Mouse (Mus musculus) forebrain, embryonic 10.5 days (tissue): ENCODE results near the gene Dut. TPM values are rescaled to one million over a fixed set of nuclear protein-coding genes. Genes with fewer than 3 reads are reported as not detected.

Experiments used
- DNase-seq: peaks from one replicate; pipeline ENCODE4 v3.0.0-alpha.2; 2017; ENCODE audit warnings: low spot score; ENCODE audit errors: extremely low spot score
- H3K27ac ChIP-seq: fragments of 300-500 bp; sonication (generic); 2 replicates; pipeline ENCODE4 v1.5.1; 2016; ENCODE audit warnings: mild to moderate bottlenecking
- H3K27me3 ChIP-seq: fragments of 300-500 bp; sonication (generic); 2 replicates; pipeline ENCODE4 v1.6.1; 2016; ENCODE audit warnings: mild to moderate bottlenecking; ENCODE audit not compliant: poor library complexity, severe bottlenecking
- H3K36me3 ChIP-seq: fragments of 300-500 bp; sonication (generic); replicated peaks from 2 replicates; pipeline ENCODE4 v1.6.1; 2016; ENCODE audit warnings: mild to moderate bottlenecking, moderate library complexity
- H3K4me1 ChIP-seq: fragments of 300-500 bp; sonication (generic); 2 replicates; pipeline ENCODE4 v1.6.1; 2016
- H3K4me3 ChIP-seq: fragments of 300-500 bp; sonication (generic); 2 replicates; pipeline ENCODE4 v1.5.1; 2016; ENCODE audit warnings: mild to moderate bottlenecking, moderate library complexity
- H3K9me3 ChIP-seq: fragments of 300-500 bp; sonication (generic); 2 replicates; pipeline ENCODE4 v1.6.1; 2016; ENCODE audit warnings: mild to moderate bottlenecking, moderate library complexity
- WGBS: fragments of 180-500 bp; shearing (Covaris S2); methylation state at CpG from one replicate; pipeline ENCODE4 v1.1.7; 2016; 5-methylcytosine and 5-hydroxymethylcytosine counted together
- polyA plus RNA-seq: library from polyadenylated mRNA; unstranded; fragments of >200 nt; fragmentation: Nextera tagmentation; extraction: Ambion mirVana; gene quantifications from 2 replicates; pipeline ENCODE4 v1.2.1, GENCODE M21; 2016

Dut gene
- polyA plus RNA-seq, result 322 and 337 TPM in 2 replicates

DNA sequence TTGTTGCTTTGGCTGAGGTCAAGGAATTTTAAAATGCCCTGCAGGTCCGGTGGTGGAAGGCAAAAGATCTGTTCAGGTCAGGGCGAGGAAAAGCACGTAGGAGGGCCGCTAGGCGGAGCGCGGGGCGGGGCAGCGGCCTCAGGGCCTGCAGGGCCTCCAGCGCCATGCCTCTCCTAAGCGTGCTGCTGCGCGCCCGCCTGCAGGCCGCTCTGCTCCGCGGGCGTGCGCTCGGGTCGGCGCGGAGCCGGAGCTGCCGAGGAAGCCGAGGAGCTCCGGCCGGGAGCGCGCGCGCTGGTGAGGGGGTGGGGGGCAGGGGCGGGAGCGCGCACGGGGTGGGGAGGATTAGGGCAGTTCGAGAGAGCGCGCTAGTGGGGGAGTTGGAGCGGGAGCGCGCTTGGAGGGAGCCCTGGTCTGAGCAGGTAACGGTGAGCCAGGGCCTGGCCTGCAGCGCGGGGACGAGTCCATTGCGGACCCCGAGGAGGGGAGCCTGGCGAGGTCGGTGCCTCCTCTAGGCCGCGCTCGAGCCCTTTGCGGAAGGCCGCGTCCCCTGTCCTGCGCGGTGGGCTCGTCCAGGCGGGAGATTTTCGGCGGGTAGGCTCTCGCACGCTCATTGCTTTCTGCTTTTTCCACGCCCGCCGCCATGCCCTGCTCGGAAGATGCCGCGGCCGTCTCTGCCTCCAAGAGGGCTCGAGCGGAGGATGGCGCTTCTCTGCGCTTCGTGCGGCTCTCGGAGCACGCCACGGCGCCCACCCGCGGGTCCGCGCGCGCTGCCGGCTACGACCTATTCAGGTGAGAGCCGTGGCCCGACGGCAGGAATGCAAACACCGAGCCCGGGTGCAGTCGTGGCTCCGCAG, at the start of gene Dut:
Gene Dut (plus strand): TSS at position 83 of the 854 bp plus-strand sequence.
- peaks cover 37% of the 10 kb centered on the region for H3K36me3 ChIP-seq
- H3K27me3 ChIP-seq, result no peaks in the 10 kb centered on the region
- H3K9me3 ChIP-seq, result peaks cover 2% of the 10 kb centered on the region; the same call in 1 of the 2 replicates
- peak; percentile 95 for DNase-seq
- under 1% methylated on average over 95 of the region's 96 CpGs for WGBS
- peak within 1 kb of the TSS; percentile 99 for H3K27ac ChIP-seq
- H3K4me3 ChIP-seq, result peak within 1 kb of the TSS; percentile 85
- peaks cover 31% of the 10 kb centered on the region for H3K4me1 ChIP-seq

DNA sequence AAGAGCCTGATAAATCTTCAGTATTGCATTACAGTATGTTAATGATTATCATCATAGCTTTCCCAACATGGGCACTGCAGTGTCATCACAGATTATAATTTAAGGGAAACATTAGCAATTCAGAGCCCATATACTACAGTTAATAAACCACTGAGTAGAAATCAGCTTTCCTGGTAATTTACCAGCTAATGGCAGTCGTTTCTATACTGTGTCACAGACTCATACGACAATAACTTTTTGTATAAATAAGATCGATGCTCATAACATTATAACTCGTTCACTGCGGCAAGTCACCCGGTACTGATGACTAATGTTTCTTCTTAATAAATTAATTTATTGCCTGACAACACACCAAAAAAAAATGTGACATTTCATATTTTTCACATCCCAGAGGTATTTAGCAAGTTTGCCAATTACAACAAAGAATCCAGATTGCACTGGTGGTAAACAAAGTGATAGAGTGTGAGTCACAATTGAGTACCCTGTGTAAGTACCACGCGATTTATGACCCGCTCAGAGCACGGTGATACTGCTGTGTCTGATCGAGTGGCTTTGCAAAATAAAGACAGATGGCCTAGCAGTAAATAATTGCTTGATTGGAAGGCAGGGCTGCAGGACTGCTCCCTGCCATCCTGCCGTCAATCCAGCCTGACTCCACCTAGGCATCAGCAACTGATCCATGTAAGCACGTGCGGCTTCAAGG, 37.9 kb upstream of the Dut start:
- no peak overlapping the region for H3K27ac ChIP-seq
- H3K36me3 ChIP-seq, result no peaks in the 10 kb centered on the region
- H3K4me3 ChIP-seq, result no peak overlapping the region
- WGBS, result 81% methylated on average over 14 of the region's 14 CpGs
- H3K27me3 ChIP-seq, result no peaks in the 10 kb centered on the region
- peaks cover 9% of the 10 kb centered on the region for H3K4me1 ChIP-seq
- H3K9me3 ChIP-seq, result no peaks in the 10 kb centered on the region
- DNase-seq, result no peak

DNA sequence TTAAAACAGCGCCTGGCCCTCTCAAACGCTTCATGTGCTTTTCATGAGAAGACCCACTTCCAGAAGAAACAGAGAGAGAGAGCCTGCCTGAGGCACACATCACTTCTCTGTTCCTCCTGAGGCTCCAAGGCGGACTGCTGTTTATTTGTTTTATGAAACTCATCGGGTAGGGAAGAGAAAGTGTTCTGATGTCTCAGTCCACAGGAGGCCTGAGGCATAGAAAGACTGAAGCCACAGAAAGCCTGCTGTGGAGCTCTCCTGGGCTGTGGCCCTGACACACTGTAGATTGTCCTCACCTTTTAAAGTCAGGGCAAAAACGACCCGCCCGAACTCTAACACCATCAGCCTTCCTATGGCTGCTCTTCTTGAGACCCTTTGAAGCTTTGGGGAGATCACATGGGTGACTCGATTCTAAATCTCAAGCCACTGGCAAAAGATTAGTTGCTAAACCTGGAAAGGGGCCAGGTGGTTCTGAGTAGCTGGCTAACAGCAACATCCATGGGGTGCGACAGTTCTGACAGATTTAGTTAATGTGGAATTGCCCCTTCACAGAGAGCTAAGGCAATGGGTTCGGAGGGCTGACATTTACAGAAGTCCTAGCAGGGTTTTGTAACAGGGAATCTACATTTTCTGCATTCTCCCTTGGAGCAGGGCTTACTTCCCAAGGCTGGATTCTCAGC, 35.0 kb upstream of the Dut start:
- Histone ChIP-seq H3K4me1 (peaks cover 9% of the 10 kb centered on the region), H3K27me3 (no peaks in the 10 kb centered on the region), H3K27ac (no peak overlapping the region), H3K36me3 (no peaks in the 10 kb centered on the region), H3K9me3 (no peaks in the 10 kb centered on the region), H3K4me3 (no peak overlapping the region)
- 74% methylated on average over 10 of the region's 10 CpGs for WGBS
- no peak for DNase-seq

DNA sequence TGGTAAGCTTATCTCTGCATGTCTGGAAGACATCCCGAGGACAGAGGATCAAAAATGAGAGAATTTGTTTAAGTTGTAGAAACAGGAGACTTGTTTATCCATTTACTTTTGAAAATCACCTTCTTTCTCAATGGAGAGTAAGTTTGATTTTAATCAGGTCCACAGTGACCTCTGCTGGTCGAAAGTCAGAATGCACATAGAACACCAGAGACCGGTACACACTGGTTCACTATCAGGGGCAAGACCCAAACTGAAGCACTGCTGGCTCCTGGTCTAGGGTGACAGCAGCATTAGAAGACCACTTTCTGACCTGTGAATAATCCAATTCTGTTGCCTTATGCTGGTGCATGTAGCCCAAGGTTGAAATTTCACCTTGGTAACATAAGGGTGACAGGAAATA, 32.4 kb upstream of the Dut start:
- H3K9me3 ChIP-seq, result no peaks in the 10 kb centered on the region
- WGBS, result 9% methylated on average over 3 of the region's 3 CpGs

DNA sequence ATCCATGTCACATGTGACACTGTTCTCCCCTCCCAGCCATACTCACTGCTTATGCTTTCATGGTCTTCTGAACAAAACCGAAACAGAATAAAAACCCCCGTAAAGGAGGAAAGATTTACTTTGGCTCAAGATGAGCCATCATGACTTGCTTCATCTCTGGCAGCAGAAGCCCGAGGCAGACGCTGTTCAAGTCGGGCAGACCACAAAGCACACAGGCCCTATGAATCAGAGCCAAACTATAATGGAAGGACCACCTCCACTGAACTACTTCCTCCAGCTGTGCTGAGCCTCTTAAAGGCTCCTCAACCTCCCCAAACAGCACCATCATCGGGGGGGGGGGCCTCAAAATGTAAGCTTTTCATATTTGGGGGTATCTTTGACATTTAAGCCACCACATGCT, 29.7 kb upstream of the Dut start:
- no peak overlapping the region for H3K27ac ChIP-seq
- 84% methylated on average over 6 of the region's 6 CpGs for WGBS
- H3K4me3 ChIP-seq, result no peak overlapping the region
- H3K36me3 ChIP-seq, result no peaks in the 10 kb centered on the region
- DNase-seq, result no peak
- H3K27me3 ChIP-seq, result no peaks in the 10 kb centered on the region
- H3K9me3 ChIP-seq, result no peaks in the 10 kb centered on the region
- no peaks in the 10 kb centered on the region for H3K4me1 ChIP-seq

More for the DNA sequence above, 32.4 kb upstream of the Dut start:
- DNase-seq, result peak; percentile 74
- Histone ChIP-seq H3K36me3 (no peaks in the 10 kb centered on the region), H3K27ac (no peak overlapping the region), H3K4me1 (peaks cover 9% of the 10 kb centered on the region), H3K27me3 (no peaks in the 10 kb centered on the region), H3K4me3 (no peak overlapping the region)

DNA sequence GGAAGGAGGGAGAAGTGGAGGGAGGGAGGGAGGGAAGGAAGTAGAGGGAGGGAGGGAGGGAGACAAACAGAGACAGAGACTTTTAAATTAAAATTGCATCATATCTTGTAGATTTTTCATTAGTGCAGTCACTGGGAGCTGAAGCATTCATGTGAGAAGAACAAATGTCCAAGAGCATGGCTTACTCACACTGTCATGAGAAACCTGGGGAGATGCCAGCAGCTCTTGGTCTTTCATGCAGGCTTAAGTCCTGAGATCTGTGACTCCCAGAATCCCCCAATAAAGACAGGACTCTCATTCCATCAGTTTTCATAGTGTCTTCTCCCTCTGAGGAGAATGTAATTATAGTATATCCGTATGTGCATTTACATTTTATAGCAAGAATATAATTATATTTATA, 28.4 kb upstream of the Dut start:
- no peak for DNase-seq
- no peaks in the 10 kb centered on the region for H3K4me1 ChIP-seq
- no peaks in the 10 kb centered on the region for H3K27me3 ChIP-seq
- H3K9me3 ChIP-seq, result no peaks in the 10 kb centered on the region
- no peak overlapping the region for H3K27ac ChIP-seq
- no peak overlapping the region for H3K4me3 ChIP-seq
- H3K36me3 ChIP-seq, result no peaks in the 10 kb centered on the region
- 90% methylated on average over 1 of the region's 1 CpGs for WGBS

DNA sequence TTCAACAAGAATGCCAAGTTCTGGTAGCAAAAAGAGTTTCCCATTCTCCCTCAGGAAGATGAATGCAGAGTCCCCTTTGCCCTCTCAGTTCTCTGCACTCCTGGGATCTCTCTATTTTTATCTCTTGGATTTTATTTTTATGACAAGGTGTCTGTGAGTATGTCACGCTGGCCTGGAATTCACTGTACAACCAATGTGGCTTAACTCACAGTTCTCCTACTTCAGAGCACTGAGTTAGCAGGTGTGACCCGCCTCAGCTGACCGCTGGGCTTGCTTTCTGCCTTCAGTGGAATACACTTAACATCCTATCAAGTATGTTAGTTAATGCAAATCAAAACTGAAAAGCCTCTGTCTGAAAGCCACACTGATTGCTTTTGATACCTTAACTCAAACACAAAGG, 27.7 kb upstream of the Dut start:
- 81% methylated on average over 3 of the region's 3 CpGs for WGBS
- DNase-seq, result no peak
- H3K4me1 ChIP-seq, result no peaks in the 10 kb centered on the region
- H3K9me3 ChIP-seq, result no peaks in the 10 kb centered on the region
- no peak overlapping the region for H3K27ac ChIP-seq
- H3K36me3 ChIP-seq, result no peaks in the 10 kb centered on the region
- H3K27me3 ChIP-seq, result no peaks in the 10 kb centered on the region
- H3K4me3 ChIP-seq, result no peak overlapping the region

DNA sequence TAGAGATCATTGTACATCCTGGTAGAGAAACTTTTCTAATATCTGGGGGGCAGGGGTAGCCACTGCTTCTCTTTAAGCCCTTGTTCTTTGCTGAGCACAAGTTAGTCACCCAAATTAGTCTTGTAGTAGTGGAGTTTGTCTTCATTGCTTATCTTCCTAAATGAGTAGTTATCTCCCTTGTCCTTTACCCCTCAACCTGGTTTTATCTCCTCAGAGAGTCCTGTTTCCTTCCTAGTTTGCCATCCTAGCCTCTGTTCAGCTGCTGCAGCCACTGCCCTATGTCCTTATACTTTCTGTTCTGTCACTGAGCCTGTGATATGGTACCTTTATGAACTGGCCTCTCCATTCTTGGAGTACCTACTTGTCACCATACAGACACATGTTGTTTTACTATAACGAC, 25.3 kb upstream of the Dut start:
- H3K27ac ChIP-seq, result no peak overlapping the region
- no peak overlapping the region for H3K4me3 ChIP-seq
- WGBS, result 87% methylated on average over 1 of the region's 1 CpGs
- no peaks in the 10 kb centered on the region for H3K27me3 ChIP-seq
- H3K9me3 ChIP-seq, result no peaks in the 10 kb centered on the region
- no peaks in the 10 kb centered on the region for H3K4me1 ChIP-seq
- H3K36me3 ChIP-seq, result no peaks in the 10 kb centered on the region
- DNase-seq, result no peak

DNA sequence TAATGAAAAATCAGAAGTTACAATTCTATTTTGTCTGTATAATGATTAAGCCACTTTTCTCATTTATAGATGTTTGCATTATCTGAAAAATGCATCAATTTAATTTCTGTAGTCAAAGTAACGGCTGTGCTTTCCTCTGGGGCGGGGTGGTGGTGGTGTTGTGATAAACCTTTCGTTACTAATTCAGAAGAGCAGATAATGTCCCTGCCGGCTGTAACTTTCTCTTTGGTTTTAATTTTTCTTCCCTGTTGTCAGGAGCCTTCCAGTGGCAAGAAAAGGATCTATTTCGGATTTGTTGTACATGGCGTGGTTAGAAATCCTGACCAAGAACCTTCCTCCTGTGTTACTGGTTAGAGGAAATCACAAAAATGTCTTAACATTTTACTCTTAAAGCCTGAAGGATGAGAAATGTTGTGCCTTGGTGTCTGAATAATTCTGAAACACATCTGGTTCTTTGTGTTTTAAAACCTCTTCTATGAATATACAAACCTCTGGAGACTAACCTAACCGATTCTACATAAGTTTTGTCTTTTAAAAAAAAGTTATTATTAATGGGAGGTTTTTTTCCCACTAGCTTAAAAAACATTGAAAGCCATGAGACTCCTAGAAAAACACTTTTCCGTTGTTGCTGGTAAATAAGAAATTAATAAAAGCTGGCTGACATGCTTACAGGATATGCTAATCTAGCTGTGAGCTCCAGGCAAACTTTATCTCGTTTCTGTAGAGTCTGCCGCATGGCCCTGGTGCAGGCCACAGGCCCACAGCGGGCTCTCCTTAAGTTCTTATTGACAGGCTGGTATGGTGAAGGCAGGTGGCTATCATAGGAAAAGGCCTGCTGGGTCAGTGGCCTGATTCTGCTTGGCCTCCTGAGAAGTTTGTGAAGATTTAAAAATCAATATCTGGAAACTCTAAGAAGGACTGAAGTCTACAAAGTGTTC, 18.2 kb upstream of the Dut start:
- H3K4me1 ChIP-seq, result no peaks in the 10 kb centered on the region
- no peaks in the 10 kb centered on the region for H3K27me3 ChIP-seq
- H3K36me3 ChIP-seq, result no peaks in the 10 kb centered on the region
- H3K27ac ChIP-seq, result no peak overlapping the region
- WGBS, result 88% methylated on average over 11 of the region's 11 CpGs
- H3K9me3 ChIP-seq, result no peaks in the 10 kb centered on the region
- DNase-seq, result no peak
- H3K4me3 ChIP-seq, result no peak overlapping the region

DNA sequence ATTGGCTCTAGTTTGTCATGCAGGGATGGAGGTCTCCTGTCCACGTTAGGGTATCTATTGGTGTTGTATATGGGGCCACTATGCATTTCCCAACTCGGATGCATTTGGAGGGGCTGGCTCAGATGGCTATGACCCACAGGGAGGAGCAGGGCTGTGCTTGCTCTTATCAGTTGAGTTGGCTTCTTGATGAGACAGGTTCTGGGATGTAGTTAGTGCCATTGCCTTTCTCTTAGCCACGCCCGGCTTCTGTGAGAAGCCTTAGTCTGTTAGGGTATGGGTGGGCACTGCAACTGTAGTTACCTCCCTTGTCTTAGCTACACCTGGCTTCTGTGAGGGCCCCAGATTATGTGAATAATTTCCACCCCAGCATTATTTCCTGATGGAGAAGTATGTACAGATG, 14.8 kb upstream of the Dut start:
- Histone ChIP-seq H3K27ac (no peak overlapping the region), H3K4me3 (no peak overlapping the region), H3K36me3 (no peaks in the 10 kb centered on the region), H3K9me3 (no peaks in the 10 kb centered on the region), H3K4me1 (no peaks in the 10 kb centered on the region), H3K27me3 (no peaks in the 10 kb centered on the region)
- no peak for DNase-seq
- 89% methylated on average over 4 of the region's 4 CpGs for WGBS

DNA sequence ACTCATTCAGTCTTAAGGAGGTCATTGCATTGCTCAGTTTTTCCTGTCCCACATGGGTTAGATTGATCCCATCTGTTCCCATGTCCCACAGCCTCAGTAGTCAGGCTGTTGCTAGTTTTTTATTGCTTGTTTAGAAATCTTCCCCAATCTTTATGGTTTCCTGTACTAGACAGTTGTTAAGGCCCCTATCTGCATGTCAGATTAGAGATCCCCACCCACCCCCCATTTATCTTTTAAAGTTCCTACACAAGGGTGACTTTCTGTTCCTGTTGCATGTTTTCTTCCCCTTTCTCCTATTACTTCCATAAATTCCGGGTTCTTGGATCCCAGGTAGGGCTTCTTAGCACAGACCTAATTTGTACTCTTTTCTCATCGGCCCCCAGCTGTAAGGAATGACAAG, 13.5 kb upstream of the Dut start:
- Histone ChIP-seq H3K4me3 (no peak overlapping the region), H3K27me3 (no peaks in the 10 kb centered on the region), H3K27ac (no peak overlapping the region), H3K9me3 (no peaks in the 10 kb centered on the region), H3K4me1 (no peaks in the 10 kb centered on the region), H3K36me3 (no peaks in the 10 kb centered on the region)
- WGBS, result 84% methylated on average over 2 of the region's 2 CpGs
- DNase-seq, result no peak

DNA sequence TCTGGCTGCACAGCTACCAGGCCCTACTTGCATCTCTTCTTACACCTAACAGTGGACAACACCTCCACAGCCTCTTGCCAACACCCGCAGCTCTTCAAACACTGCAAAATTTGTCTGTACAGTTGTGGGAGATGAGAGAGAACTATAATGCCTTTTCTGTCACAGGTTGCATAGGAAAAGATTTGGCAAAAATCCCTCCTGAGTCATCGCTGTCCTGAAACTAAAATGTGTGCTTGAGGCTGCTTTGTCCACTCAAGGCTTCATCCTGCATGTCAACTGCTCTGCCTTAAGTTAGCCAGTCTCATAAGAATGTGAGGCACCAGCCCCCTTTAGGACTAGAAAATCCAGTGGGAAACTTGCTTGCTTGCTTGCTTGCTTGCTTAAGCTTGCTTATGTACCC, 12.9 kb upstream of the Dut start:
- Histone ChIP-seq H3K27ac (no peak overlapping the region), H3K36me3 (no peaks in the 10 kb centered on the region), H3K4me1 (no peaks in the 10 kb centered on the region), H3K4me3 (no peak overlapping the region), H3K27me3 (no peaks in the 10 kb centered on the region), H3K9me3 (no peaks in the 10 kb centered on the region)
- 100% methylated on average over 2 of the region's 2 CpGs for WGBS
- no peak for DNase-seq
